Mouse (Mus musculus): ENCODE data around the gene Chmp5.

DNA sequence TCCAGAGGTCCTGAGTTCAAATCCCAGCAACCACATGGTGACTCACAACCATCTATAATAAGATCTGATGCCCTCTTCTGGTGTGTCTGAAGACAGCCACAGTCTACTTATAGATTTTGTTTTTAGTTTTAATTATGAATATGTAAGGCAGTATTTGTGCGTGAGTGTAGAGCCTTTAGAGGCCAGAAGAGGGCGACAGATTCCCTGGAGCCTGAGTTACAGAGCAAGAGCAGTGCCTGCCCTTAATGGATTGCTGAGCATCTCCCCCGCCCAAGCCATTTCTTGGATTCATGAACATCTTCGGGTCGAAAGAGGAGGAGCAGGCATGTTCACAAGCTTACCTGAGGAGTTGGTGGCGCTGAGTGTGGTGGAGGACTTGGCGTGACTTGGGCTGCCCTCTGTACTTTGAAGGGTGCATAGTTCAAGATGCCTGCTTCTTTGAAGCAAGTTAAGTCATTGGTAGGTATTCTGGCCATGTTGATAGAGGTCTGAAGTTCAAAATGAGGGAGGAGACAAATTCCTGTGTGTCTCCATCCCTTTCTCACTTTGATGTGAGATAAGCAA lies 31.5 kb upstream of the Chmp5 start:
- TF ChIP-seq CTCF (IDR thresholded peaks at IDR 0.05; ENCODE audit: low read depth) (peak; percentile 45), EP300 (IDR thresholded peaks at IDR 0.05; ENCODE audit: low read depth) (no peak)

Measured in liver, postnatal 0 days (tissue).